Mouse (Mus musculus) left cerebral cortex, postnatal 36 days (tissue): ENCODE measurements around the gene Gne. TPM values are rescaled to one million over a fixed set of nuclear protein-coding genes. Genes with fewer than 3 reads are reported as not detected.

ENCODE experiments used
- DNase-seq, 2 experiments: peaks; one replicate each; pipeline ENCODE4 v3.0.0; 2021 to 2022; ENCODE audit warnings: low spot score in 2 of 2, mixed read lengths in 1 of 2
- intact Hi-C: fragments of 180-260 bp; cut with DNase I; formaldehyde crosslinking; loops from one replicate; pipeline ENCODE4 v1.15.1; 2025
- total RNA-seq, 2 experiments: library from RNA; stranded (reverse); gene quantifications; 2 replicates each; pipeline ENCODE4 v1.2.3; 2021

Gne gene
- total RNA-seq = 10 to 100 TPM; 45.5 to 56.8 TPM

GRCm38 (mm10) chr4:44083945-44084344 is at the start of gene Gne:
TSS of gene Gne (minus strand) at chr4:44084177.
- intact Hi-C loops = no loop called here
- DNase-seq = no peak

DNA sequence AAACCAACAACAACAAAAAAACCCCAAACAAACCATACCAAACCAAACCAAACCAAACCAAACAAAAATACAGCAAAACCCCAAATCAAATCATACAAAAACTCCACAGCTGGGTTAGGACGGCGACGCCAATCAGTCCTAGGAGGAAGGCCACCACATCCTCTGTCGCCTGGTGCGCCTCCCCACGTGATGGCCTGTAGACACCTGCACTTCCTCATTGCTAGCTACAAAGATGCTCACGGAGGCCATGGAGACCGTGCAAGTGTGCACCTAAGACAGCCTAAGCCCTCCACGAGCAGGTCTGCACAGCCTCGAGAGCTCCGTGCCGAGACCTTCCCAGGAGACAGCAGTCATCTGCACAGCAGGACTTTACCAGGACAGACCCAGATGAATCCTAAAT is 42.8 kb upstream of the Gne start:
- DNase-seq = no peak
- intact Hi-C loops = no loop called here

- intact Hi-C loops = no loop called here
- no peak for DNase-seq
Observed at GRCm38 (mm10) chr4:44119410-44120201, 35.6 kb upstream of the Gne start.

GRCm38 (mm10) chr4:44115046-44115445 is 31.1 kb upstream of the Gne start:
- intact Hi-C loops = no loop called here
- DNase-seq = no peak

GRCm38 (mm10) chr4:44113393-44114138 is 29.6 kb upstream of the Gne start:
- intact Hi-C loops = no loop called here
- DNase-seq = no peak

GRCm38 (mm10) chr4:44112741-44113140 is 28.8 kb upstream of the Gne start:
- no peak for DNase-seq
- intact Hi-C loops = no loop called here

DNA sequence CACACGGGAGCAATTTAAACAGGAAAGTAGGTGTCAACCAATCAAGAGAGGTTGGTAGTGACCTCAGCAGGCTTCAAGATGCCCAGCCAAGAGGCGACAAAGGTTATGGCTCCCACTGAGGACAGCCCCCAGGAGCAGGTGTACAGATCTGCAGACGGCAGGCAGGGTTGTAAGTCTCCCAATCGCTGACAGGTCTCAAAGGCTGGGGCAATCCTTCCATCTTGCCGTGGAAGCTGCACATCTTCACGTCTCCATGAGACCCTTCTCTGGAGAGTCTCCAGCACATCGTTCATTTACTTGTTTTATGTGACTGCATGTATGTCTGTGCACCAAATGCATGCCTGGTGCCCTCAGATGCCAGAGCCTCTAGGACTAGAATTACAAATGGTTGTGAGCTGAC is 26.8 kb upstream of the Gne start:
- intact Hi-C loops = no loop called here
- no peak for DNase-seq

DNA sequence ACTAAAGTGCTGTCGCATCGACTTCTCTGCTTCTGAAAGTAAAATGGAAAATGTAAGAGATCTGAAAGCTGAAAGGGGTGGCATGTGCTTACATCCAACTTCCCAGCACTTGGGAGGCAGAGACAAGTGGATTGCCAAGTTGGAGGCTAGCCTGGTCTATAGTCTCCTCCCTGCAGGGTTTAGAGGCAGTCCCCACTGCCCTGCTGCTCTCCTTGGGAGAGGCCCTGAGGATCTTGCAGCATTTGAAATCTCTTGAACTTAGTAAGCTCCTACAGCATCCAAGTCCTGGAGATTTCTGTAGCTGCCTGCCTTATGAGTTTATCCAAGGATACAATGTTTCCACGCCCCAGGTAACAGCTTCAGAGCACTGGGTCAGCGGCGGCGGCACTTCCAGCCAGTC is 24.3 kb upstream of the Gne start:
- no peak for DNase-seq
- intact Hi-C loops = no loop called here

DNA sequence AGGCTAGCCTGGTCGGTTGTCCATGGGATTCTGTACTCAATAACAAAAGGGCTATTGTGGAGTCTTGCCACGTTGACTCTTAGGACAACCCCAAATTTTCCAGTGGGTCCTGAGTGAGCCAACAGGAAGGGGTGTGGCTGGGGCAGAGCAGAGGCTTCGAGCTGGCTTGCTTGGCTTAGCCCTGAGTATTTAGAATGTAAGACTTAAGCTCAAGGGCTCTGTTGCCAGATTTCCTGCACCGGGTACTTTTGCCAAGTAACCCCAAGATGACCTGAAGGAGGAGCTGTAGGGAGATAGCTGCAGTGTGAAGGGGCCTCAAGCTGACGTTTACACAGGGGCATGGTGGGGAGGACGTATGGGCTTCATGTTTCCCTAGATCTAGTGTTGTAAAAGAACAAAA is 23.4 kb upstream of the Gne start:
- intact Hi-C loops = no loop called here
- DNase-seq = no peak

DNA sequence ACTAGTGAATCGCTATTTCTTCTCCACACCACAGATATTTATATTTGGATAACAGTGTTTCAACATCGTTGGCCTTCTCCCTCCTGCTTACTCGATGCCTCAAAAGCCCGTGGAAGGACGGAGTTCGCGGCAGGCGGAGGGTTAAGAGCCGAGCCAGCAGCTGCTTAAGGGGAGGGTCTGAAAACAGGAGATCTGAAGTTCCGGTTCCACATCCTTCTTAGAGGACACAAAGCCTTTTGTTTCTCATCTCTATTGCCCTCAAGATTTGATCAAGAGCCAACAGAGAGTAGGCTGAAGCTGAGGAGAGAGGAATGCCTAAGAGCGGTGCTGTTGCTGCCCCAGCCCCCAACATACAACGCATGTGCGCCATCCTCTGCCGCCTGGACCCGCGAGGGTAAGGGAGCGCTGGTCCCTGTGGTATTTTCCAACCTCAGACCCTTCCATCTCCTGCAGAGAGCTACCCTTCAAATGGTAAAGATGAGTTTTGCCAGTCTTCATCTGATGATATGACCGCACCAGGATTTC is 22.4 kb upstream of the Gne start:
- intact Hi-C loops = no loop called here
- DNase-seq = no peak

- DNase-seq = no peak
- intact Hi-C loops = no loop called here
Observed at GRCm38 (mm10) chr4:44104195-44104917, 20.4 kb upstream of the Gne start.

DNA sequence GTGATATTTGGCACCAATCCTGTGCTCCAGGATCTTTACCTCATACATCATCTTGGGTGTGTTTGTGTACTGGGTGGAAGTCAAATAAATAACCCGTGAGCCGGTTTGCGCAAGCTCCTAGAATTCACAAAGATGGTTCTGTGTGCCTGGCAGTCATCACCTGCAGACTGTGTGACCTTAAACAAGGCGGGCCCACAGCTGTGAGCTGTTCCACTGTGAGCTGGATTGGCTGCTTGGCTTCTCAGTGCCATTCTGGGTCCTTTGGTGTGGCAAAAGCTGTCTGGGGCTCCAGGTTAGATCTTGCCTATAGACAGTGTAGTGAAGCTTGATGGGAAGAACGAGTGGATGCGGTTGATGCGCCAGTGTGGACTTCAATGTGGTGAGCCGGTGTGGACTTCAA is 19.6 kb upstream of the Gne start:
- intact Hi-C loops = no loop called here

GRCm38 (mm10) chr4:44097576-44098335 is 13.8 kb upstream of the Gne start:
- intact Hi-C loops = no loop called here
- DNase-seq = no peak

More for the DNA sequence above, 19.6 kb upstream of the Gne start:
- no peak for DNase-seq

- DNase-seq = no peak
- intact Hi-C loops = no loop called here
Observed at GRCm38 (mm10) chr4:44094475-44094874, 10.5 kb upstream of the Gne start.

DNA sequence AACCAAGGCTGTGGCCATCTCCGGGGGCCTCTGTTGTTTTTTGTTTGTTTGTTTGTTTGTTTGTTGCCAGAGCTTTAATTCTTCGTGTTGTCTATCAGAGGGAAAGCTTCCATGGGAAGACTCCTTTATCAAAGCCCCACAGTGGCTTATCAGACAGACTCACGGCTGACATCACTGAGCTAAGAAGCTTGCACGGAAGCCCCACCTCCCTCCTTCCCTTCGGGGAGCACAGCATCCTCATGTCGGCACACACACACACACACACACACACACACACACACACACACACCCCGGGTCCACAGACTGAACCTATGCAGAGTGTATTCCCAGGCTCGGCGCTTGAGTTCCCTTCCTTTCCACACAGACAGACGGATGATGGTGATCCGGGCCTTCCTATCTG is 8.4 kb upstream of the Gne start:
- intact Hi-C loops = no loop called here
- no peak for DNase-seq

- no peak for DNase-seq
- intact Hi-C loops = no loop called here
Observed at GRCm38 (mm10) chr4:44085566-44085965, 1.6 kb upstream of the Gne start.

- no peak for DNase-seq
- intact Hi-C loops = no loop called here
Observed at GRCm38 (mm10) chr4:44084602-44085325, 787 bp upstream of the Gne start.

GRCm38 (mm10) chr4:44078358-44078933 is 5.5 kb downstream of the Gne start:
- DNase-seq = no peak
- intact Hi-C loops = no loop called here

- intact Hi-C loops = no loop called here
- DNase-seq = no peak
Observed at GRCm38 (mm10) chr4:44074422-44074821, 9.6 kb downstream of the Gne start.
